Mouse (Mus musculus) olfactory bulb, adult 2 months (tissue): ENCODE measurements around the gene Gm9945.

ENCODE experiments used
- CTCF ChIP-seq: fragments of 200-500 bp; IDR thresholded peaks from 2 replicates; pipeline ENCODE4 v1.5.1; 2012; ENCODE audit warnings: low read depth, mild to moderate bottlenecking, low read length, moderate library complexity; ENCODE audit not compliant: insufficient read depth
- POLR2A ChIP-seq: fragments of 200-500 bp; IDR thresholded peaks from 2 replicates; pipeline ENCODE4 v1.6.1; 2012; ENCODE audit warnings: mild to moderate bottlenecking, low read depth, low read length, moderate library complexity; ENCODE audit not compliant: insufficient read depth

DNA sequence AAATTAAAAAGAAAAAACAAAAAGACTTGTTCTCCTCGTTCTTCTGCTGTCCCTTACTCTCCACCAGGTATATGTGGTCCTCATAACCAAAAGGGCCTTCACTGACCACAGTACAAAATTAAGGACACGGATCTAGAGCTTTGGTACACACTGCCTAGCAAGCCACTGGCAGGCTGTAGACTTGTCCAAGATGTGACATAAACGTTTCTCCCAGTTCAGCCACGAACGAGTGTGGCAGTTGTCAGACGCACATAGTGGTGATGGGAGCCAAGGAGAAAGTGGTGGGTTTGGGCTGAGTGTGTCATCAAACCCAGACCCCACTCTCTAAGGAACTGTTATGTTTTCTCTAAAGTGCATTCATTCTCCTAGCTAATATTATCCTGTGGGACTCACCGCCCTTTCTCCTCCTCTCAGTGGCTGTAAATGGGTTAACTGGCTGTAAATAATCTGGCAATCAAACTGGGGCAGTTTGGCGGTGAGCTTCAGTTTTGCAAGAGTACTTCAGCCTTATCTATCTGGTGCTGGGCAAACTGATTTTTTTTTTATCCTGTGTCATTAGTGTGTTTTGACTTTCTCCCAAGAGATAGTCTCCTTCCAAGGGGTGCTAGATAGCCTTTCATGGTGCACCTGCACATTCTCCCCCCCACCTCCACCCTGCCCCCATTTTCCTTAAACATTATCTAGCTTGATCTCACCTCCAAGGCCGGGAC, 48.5 kb upstream of the Gm9945 start:
- TF ChIP-seq POLR2A (no peak), CTCF (no peak)
